Comparison of ENCODE assay signal across 22 mouse cellular contexts in genomic region chr11:83871780-83872554, GRCm38 (mm10). TPM values are rescaled to one million over a fixed set of nuclear protein-coding genes. Genes with fewer than 3 reads are reported as not detected.
DNase-seq lines count a peak whose midpoint lies in the region; ATAC-seq and TF ChIP-seq lines count a peak whose summit lies in the region.
"Had no signal": no experiment of that assay in that cellular context is flagged by ENCODE, and none has a peak within 500 bp of the region (broad histone marks: within the 10 kb centered on the region; RNA-seq: fewer than 3 reads in every experiment).

No protein-coding gene starts in this region.

- no peaks in the 10 kb centered on the region; the same call in 1 of the 2 replicates for H3K36me3 ChIP-seq in kidney, adult 2 months (ENCODE audit: control insufficient read depth, insufficient read depth, low read length)
- H3K36me3 ChIP-seq in kidney, embryonic 15.5 days = peaks cover 66% of the 10 kb centered on the region
- H3K36me3 ChIP-seq: limb, embryonic 10.5 days; midbrain, embryonic 12.5 days had no signal

- 45% methylated on average over 9 of the region's 9 CpGs for WGBS in kidney, adult 2 months
- WGBS in kidney, embryonic 15.5 days = 60% methylated on average over 9 of the region's 9 CpGs

- intact Hi-C loops in left cerebral cortex, postnatal 25 days (cut with DNase I) = no loop called here

- no peaks in the 10 kb centered on the region for H3K9me3 ChIP-seq in kidney, embryonic 15.5 days (replicated peaks)
- H3K9me3 ChIP-seq: forebrain, embryonic 13.5 days; limb, embryonic 10.5 days; midbrain, embryonic 12.5 days had no signal

- no peak for ATAC-seq in kidney, embryonic 15.5 days (replicated peaks; ENCODE audit: low FRiP score)
- ATAC-seq: forebrain, embryonic 13.5 days; hindbrain, postnatal 0 days had no signal

- H3K27ac ChIP-seq in kidney, adult 2 months (ENCODE audit: insufficient read depth, low read depth, low read length) = no peak overlapping the region
- no peak overlapping the region for H3K27ac ChIP-seq in kidney, embryonic 15.5 days
- H3K27ac ChIP-seq: forebrain, embryonic 13.5 days; hindbrain, postnatal 0 days; limb, embryonic 10.5 days; midbrain, embryonic 12.5 days had no signal

- peaks cover 9% of the 10 kb centered on the region; the same call in 1 of the 2 replicates for H3K4me1 ChIP-seq in kidney, adult 2 months (ENCODE audit: control insufficient read depth, insufficient read depth, low read length)
- peaks cover 10% of the 10 kb centered on the region for H3K4me1 ChIP-seq in kidney, embryonic 15.5 days

- H3K9ac ChIP-seq in kidney, embryonic 15.5 days = no peak overlapping the region
- H3K9ac ChIP-seq: forebrain, embryonic 13.5 days; midbrain, embryonic 12.5 days had no signal

- H3K4me3 ChIP-seq in kidney, adult 2 months (ENCODE audit: insufficient read depth, low read depth, low read length) = no peak overlapping the region
- no peak overlapping the region for H3K4me3 ChIP-seq in kidney, embryonic 15.5 days (replicated peaks)
- H3K4me3 ChIP-seq: forebrain, embryonic 13.5 days; limb, embryonic 10.5 days; midbrain, embryonic 12.5 days; myocyte had no signal

- DNase-seq in kidney, adult 2 months = peak; percentile 50
- DNase-seq in right cerebral cortex, postnatal 25 days = peak; percentile 43
- DNase-seq in right cerebral cortex, postnatal 14 days = no peak
- DNase-seq in left cerebral cortex, postnatal 25 days (ENCODE audit: low spot score in 2 of 2) = peak; percentile 34 to 88
- no peak for DNase-seq in urinary bladder, postnatal 4 days (ENCODE audit: low spot score in 2 of 2)
- DNase-seq in thymus, adult 18-20 months = no peak
- DNase-seq in spleen, postnatal 36 days (ENCODE audit: low spot score in 2 of 2) = no peak
- DNase-seq: adrenal gland, postnatal 25 days; B cell, adult 2 months; cerebellum, adult 9-11 months; heart, postnatal 36 days; kidney, adult 9 months; lung, adult 18-20 months; lung, postnatal 36 days had no signal

- no peak for TF ChIP-seq POLR2A in kidney, adult 2 months (IDR thresholded peaks at IDR 0.05; ENCODE audit: low read depth, low read length)

- H3K27me3 ChIP-seq in kidney, adult 2 months (replicated peaks; ENCODE audit: control insufficient read depth, insufficient read depth, low read length) = no peaks in the 10 kb centered on the region
- H3K27me3 ChIP-seq in kidney, embryonic 15.5 days = no peaks in the 10 kb centered on the region
- H3K27me3 ChIP-seq: forebrain, embryonic 13.5 days had no signal

- no peak overlapping the region for H3K4me2 ChIP-seq in kidney, embryonic 15.5 days
- H3K4me2 ChIP-seq: forebrain, embryonic 13.5 days; midbrain, embryonic 12.5 days had no signal

- TF ChIP-seq CTCF in kidney, adult 2 months (conservative IDR thresholded peaks at IDR 0.05; ENCODE audit: insufficient read depth, insufficient read length, low read depth, low read length) = no peak

RNA-seq across cellular contexts. Expression of gene Hnf1b, which starts 22.1 kb away (rescaled TPM):
- polyA plus RNA-seq in kidney, adult 2 months (2012; rRNA removed) = 161 and 172 TPM in 2 replicates
- polyA plus RNA-seq in kidney, embryonic 15.5 days (2015; fragmentation: Nextera tagmentation; extraction: Ambion mirVana) = 78.5 and 83.3 TPM in 2 replicates
- total RNA-seq in left cerebral cortex, postnatal 25 days (2021) = under 1 TPM; 0.18 to 0.30 TPM
- total RNA-seq: gastrocnemius, adult 8-10 months; heart, postnatal 36 days; hindbrain, postnatal 0 days had no signal
- polyA plus RNA-seq: forebrain, embryonic 13.5 days; limb, embryonic 10.5 days; midbrain, embryonic 12.5 days; myocyte; thymus, postnatal 0 days had no signal

Comparison
In these comparisons a context has a peak if more than half of its experiments do, and no peak if none do; other contexts are left out.
1. DNase-seq: peak in kidney, adult 2 months (single experiment), right cerebral cortex, postnatal 25 days (single experiment) and left cerebral cortex, postnatal 25 days (2 of 2); none in right cerebral cortex, postnatal 14 days (single experiment), urinary bladder, postnatal 4 days (0 of 2), thymus, adult 18-20 months (0 of 2) and spleen, postnatal 36 days (0 of 2).